Mouse (Mus musculus): ENCODE measurements around the gene Fam173b. TPM values are rescaled to one million over a fixed set of nuclear protein-coding genes. Genes with fewer than 3 reads are reported as not detected.
A peak's percentile ranks its signal among the peaks of the same experiment; 100 is the strongest.

Fam173b gene
- polyA plus RNA-seq, 1 experiment from 2014 or later, result 10.2 TPM

GRCm38 (mm10) chr15:31617261-31617660 lies 15.6 kb downstream of the Fam173b start:
- Histone ChIP-seq H3K36me3 (ENCODE audit: control insufficient read depth, insufficient read depth) (peaks cover 3% of the 10 kb centered on the region), H3K4me3 (replicated peaks; ENCODE audit: low read length) (no peak overlapping the region), H3K27ac (ENCODE audit: low read length) (no peak overlapping the region), H3K9me3 (ENCODE audit: control insufficient read depth, low read length) (no peaks in the 10 kb centered on the region), H3K4me2 (ENCODE audit: low read length) (no peak overlapping the region), H3K9ac (replicated peaks; ENCODE audit: low read depth, low read length) (no peak overlapping the region), H3K4me1 (replicated peaks; ENCODE audit: control insufficient read depth, insufficient read depth, low read length) (no peaks in the 10 kb centered on the region), H3K27me3 (replicated peaks; ENCODE audit: control insufficient read depth, insufficient read depth, low read length) (no peaks in the 10 kb centered on the region)
- WGBS, result 96% methylated on average over 9 of the region's 9 CpGs
- ATAC-seq, result no peak

GRCm38 (mm10) chr15:31619521-31619920 lies 17.9 kb downstream of the Fam173b start:
- Histone ChIP-seq H3K27ac (ENCODE audit: low read length) (no peak overlapping the region), H3K9me3 (ENCODE audit: control insufficient read depth, low read length) (no peaks in the 10 kb centered on the region), H3K27me3 (replicated peaks; ENCODE audit: control insufficient read depth, insufficient read depth, low read length) (no peaks in the 10 kb centered on the region), H3K4me3 (replicated peaks; ENCODE audit: low read length) (no peak overlapping the region), H3K4me1 (replicated peaks; ENCODE audit: control insufficient read depth, insufficient read depth, low read length) (no peaks in the 10 kb centered on the region), H3K4me2 (ENCODE audit: low read length) (no peak overlapping the region), H3K36me3 (ENCODE audit: control insufficient read depth, insufficient read depth) (peaks cover 3% of the 10 kb centered on the region), H3K9ac (replicated peaks; ENCODE audit: low read depth, low read length) (no peak overlapping the region)
- 90% methylated on average over 8 of the region's 8 CpGs for WGBS
- no peak for ATAC-seq

- H3K4me1 ChIP-seq (replicated peaks; ENCODE audit: control insufficient read depth, insufficient read depth, low read length), result peaks cover 15% of the 10 kb centered on the region
- no peaks in the 10 kb centered on the region for H3K27me3 ChIP-seq (replicated peaks; ENCODE audit: control insufficient read depth, insufficient read depth, low read length)
- no peak overlapping the region for H3K4me3 ChIP-seq (replicated peaks; ENCODE audit: low read length)
- H3K4me2 ChIP-seq (ENCODE audit: low read length), result 0 out of 2 replicates have a peak overlapping the region, but pooled peaks have one; percentile 8
- H3K9ac ChIP-seq (replicated peaks; ENCODE audit: low read depth, low read length), result no peak overlapping the region
- no peaks in the 10 kb centered on the region for H3K9me3 ChIP-seq (ENCODE audit: control insufficient read depth, low read length)
- H3K27ac ChIP-seq (ENCODE audit: low read length), result peak overlapping the region; percentile 74
- H3K36me3 ChIP-seq (ENCODE audit: control insufficient read depth, insufficient read depth), result no peaks in the 10 kb centered on the region
- 26% methylated on average over 12 of the region's 12 CpGs for WGBS
- ATAC-seq, result peak; percentile 61
Measured at GRCm38 (mm10) chr15:31627277-31628154, 25.9 kb downstream of the Fam173b start.

GRCm38 (mm10) chr15:31628180-31628579 lies 26.5 kb downstream of the Fam173b start:
- no peaks in the 10 kb centered on the region for H3K9me3 ChIP-seq (ENCODE audit: control insufficient read depth, low read length)

GRCm38 (mm10) chr15:31629556-31629955 lies 27.9 kb downstream of the Fam173b start:
- H3K4me2 ChIP-seq (ENCODE audit: low read length), result no peak overlapping the region
- no peaks in the 10 kb centered on the region for H3K36me3 ChIP-seq (ENCODE audit: control insufficient read depth, insufficient read depth)
- H3K27me3 ChIP-seq (replicated peaks; ENCODE audit: control insufficient read depth, insufficient read depth, low read length), result no peaks in the 10 kb centered on the region
- H3K9me3 ChIP-seq (ENCODE audit: control insufficient read depth, low read length), result no peaks in the 10 kb centered on the region
- ATAC-seq, result no peak
- 92% methylated on average over 3 of the region's 3 CpGs for WGBS
- H3K27ac ChIP-seq (ENCODE audit: low read length), result no peak overlapping the region
- no peak overlapping the region for H3K4me3 ChIP-seq (replicated peaks; ENCODE audit: low read length)
- H3K9ac ChIP-seq (replicated peaks; ENCODE audit: low read depth, low read length), result no peak overlapping the region
- peaks cover 15% of the 10 kb centered on the region for H3K4me1 ChIP-seq (replicated peaks; ENCODE audit: control insufficient read depth, insufficient read depth, low read length)

More at GRCm38 (mm10) chr15:31628180-31628579, 26.5 kb downstream of the Fam173b start:
- peaks cover 15% of the 10 kb centered on the region for H3K4me1 ChIP-seq (replicated peaks; ENCODE audit: control insufficient read depth, insufficient read depth, low read length)
- H3K4me3 ChIP-seq (replicated peaks; ENCODE audit: low read length), result no peak overlapping the region
- 40% methylated on average over 10 of the region's 10 CpGs for WGBS
- no peaks in the 10 kb centered on the region for H3K27me3 ChIP-seq (replicated peaks; ENCODE audit: control insufficient read depth, insufficient read depth, low read length)
- no peak overlapping the region for H3K27ac ChIP-seq (ENCODE audit: low read length)
- ATAC-seq, result peak; percentile 32; the same call in 1 of the 2 replicates
- no peak overlapping the region for H3K9ac ChIP-seq (replicated peaks; ENCODE audit: low read depth, low read length)
- no peak overlapping the region for H3K4me2 ChIP-seq (ENCODE audit: low read length)
- H3K36me3 ChIP-seq (ENCODE audit: control insufficient read depth, insufficient read depth), result no peaks in the 10 kb centered on the region

- H3K36me3 ChIP-seq (ENCODE audit: control insufficient read depth, insufficient read depth), result no peaks in the 10 kb centered on the region
- H3K9ac ChIP-seq (replicated peaks; ENCODE audit: low read depth, low read length), result no peak overlapping the region
- no peak overlapping the region for H3K27ac ChIP-seq (ENCODE audit: low read length)
- H3K27me3 ChIP-seq (replicated peaks; ENCODE audit: control insufficient read depth, insufficient read depth, low read length), result no peaks in the 10 kb centered on the region
- peaks cover 15% of the 10 kb centered on the region for H3K4me1 ChIP-seq (replicated peaks; ENCODE audit: control insufficient read depth, insufficient read depth, low read length)
- H3K4me2 ChIP-seq (ENCODE audit: low read length), result no peak overlapping the region
- no peaks in the 10 kb centered on the region for H3K9me3 ChIP-seq (ENCODE audit: control insufficient read depth, low read length)
- H3K4me3 ChIP-seq (replicated peaks; ENCODE audit: low read length), result no peak overlapping the region
- WGBS, result 65% methylated on average over 12 of the region's 12 CpGs
- ATAC-seq, result no peak
Measured at GRCm38 (mm10) chr15:31631396-31631858, 29.8 kb downstream of the Fam173b start.

GRCm38 (mm10) chr15:31632478-31632877 lies 30.8 kb downstream of the Fam173b start:
- 90% methylated on average over 4 of the region's 4 CpGs for WGBS
- H3K9ac ChIP-seq (replicated peaks; ENCODE audit: low read depth, low read length), result no peak overlapping the region
- peaks cover 11% of the 10 kb centered on the region for H3K4me1 ChIP-seq (replicated peaks; ENCODE audit: control insufficient read depth, insufficient read depth, low read length)
- H3K27me3 ChIP-seq (replicated peaks; ENCODE audit: control insufficient read depth, insufficient read depth, low read length), result no peaks in the 10 kb centered on the region
- no peak overlapping the region for H3K4me3 ChIP-seq (replicated peaks; ENCODE audit: low read length)
- no peak for ATAC-seq
- no peaks in the 10 kb centered on the region for H3K36me3 ChIP-seq (ENCODE audit: control insufficient read depth, insufficient read depth)
- no peak overlapping the region for H3K27ac ChIP-seq (ENCODE audit: low read length)
- no peaks in the 10 kb centered on the region for H3K9me3 ChIP-seq (ENCODE audit: control insufficient read depth, low read length)
- no peak overlapping the region for H3K4me2 ChIP-seq (ENCODE audit: low read length)

GRCm38 (mm10) chr15:31634582-31634981 lies 32.9 kb downstream of the Fam173b start:
- Histone ChIP-seq H3K4me1 (replicated peaks; ENCODE audit: control insufficient read depth, insufficient read depth, low read length) (no peaks in the 10 kb centered on the region), H3K27ac (ENCODE audit: low read length) (no peak overlapping the region), H3K9ac (replicated peaks; ENCODE audit: low read depth, low read length) (no peak overlapping the region), H3K4me2 (ENCODE audit: low read length) (no peak overlapping the region), H3K4me3 (replicated peaks; ENCODE audit: low read length) (no peak overlapping the region), H3K36me3 (ENCODE audit: control insufficient read depth, insufficient read depth) (no peaks in the 10 kb centered on the region), H3K9me3 (ENCODE audit: control insufficient read depth, low read length) (no peaks in the 10 kb centered on the region), H3K27me3 (replicated peaks; ENCODE audit: control insufficient read depth, insufficient read depth, low read length) (no peaks in the 10 kb centered on the region)
- 64% methylated on average over 6 of the region's 6 CpGs for WGBS
- ATAC-seq, result peak; percentile 88

- Histone ChIP-seq H3K27me3 (replicated peaks; ENCODE audit: control insufficient read depth, insufficient read depth, low read length) (no peaks in the 10 kb centered on the region), H3K9ac (replicated peaks; ENCODE audit: low read depth, low read length) (no peak overlapping the region), H3K4me1 (replicated peaks; ENCODE audit: control insufficient read depth, insufficient read depth, low read length) (no peaks in the 10 kb centered on the region), H3K4me3 (replicated peaks; ENCODE audit: low read length) (no peak overlapping the region), H3K9me3 (ENCODE audit: control insufficient read depth, low read length) (no peaks in the 10 kb centered on the region), H3K36me3 (ENCODE audit: control insufficient read depth, insufficient read depth) (no peaks in the 10 kb centered on the region), H3K27ac (ENCODE audit: low read length) (no peak overlapping the region), H3K4me2 (ENCODE audit: low read length) (no peak overlapping the region)
- 89% methylated on average over 9 of the region's 9 CpGs for WGBS
- no peak for ATAC-seq
Measured at GRCm38 (mm10) chr15:31636091-31636595, 34.5 kb downstream of the Fam173b start.

All from forebrain, embryonic 16.5 days (tissue).